Mouse (Mus musculus): ENCODE measurements around the gene St6galnac5.

GRCm38 (mm10) chr3:152881706-152882105, 100.3 kb downstream of the St6galnac5 start:
- no peak for TF ChIP-seq CTCF (IDR thresholded peaks at IDR 0.05; ENCODE audit: low read depth, low read length)
- TF ChIP-seq TAL1 (conservative IDR thresholded peaks at IDR 0.05; ENCODE audit: low read depth, low read length) = no peak
- TF ChIP-seq GATA1 (IDR thresholded peaks at IDR 0.05; ENCODE audit: borderline replicate concordance, low read length) = no peak
- no peak for TF ChIP-seq GATA2 (IDR thresholded peaks at IDR 0.05; ENCODE audit: borderline replicate concordance, low read depth, low read length)
- TF ChIP-seq POLR2AphosphoS5 (IDR thresholded peaks at IDR 0.05; ENCODE audit: insufficient replicate concordance, low read depth, low read length) = no peak

Measured in G1E (cell line).